Mouse (Mus musculus): ENCODE results near the gene Spats2l. TPM values are rescaled to one million over a fixed set of nuclear protein-coding genes. Genes with fewer than 3 reads are reported as not detected.

Spats2l gene
- polyA plus RNA-seq, 1 experiment from 2014 or later = 130 TPM

DNA sequence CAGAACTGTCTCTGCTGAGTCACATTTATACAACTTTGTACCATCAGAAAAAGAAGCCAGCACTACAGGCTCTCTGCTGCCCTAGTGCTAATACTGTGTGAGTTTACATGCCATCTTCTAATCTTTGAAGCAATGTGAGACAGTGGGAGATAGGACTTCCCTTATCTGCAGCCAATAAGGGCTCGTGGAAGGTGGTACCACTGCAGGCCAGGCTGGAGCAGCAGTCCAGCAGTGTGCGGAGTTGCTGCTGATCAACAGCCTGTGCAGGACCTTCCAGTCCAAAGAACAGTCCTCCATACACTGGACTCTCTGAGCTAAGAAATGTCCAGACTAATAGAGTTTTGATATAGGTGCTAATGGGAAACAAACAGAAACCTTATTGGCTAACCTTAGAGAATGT is 59.2 kb downstream of the Spats2l start:
- 73% methylated on average over 2 of the region's 2 CpGs for WGBS
- Histone ChIP-seq H3K4me1 (ENCODE audit: control insufficient read depth, insufficient read depth, low read length) (no peaks in the 10 kb centered on the region), H3K27me3 (ENCODE audit: control insufficient read depth, insufficient read depth, low read length) (no peaks in the 10 kb centered on the region), H3K9me3 (ENCODE audit: control insufficient read depth, low read depth, low read length) (no peaks in the 10 kb centered on the region), H3K9ac (replicated peaks; ENCODE audit: low read depth, low read length) (no peak overlapping the region), H3K4me3 (ENCODE audit: low read depth, low read length) (no peak overlapping the region), H3K4me2 (replicated peaks; ENCODE audit: low read depth, low read length) (no peak overlapping the region), H3K27ac (ENCODE audit: low read length) (no peak overlapping the region), H3K36me3 (ENCODE audit: control insufficient read depth, insufficient read depth, low read length) (no peaks in the 10 kb centered on the region; the same call in 1 of the 2 replicates)
- no peak; the same call in 1 of the 2 replicates for ATAC-seq (ENCODE audit: insufficient number of reproducible peaks, insufficient read depth, low FRiP score, low read depth)

DNA sequence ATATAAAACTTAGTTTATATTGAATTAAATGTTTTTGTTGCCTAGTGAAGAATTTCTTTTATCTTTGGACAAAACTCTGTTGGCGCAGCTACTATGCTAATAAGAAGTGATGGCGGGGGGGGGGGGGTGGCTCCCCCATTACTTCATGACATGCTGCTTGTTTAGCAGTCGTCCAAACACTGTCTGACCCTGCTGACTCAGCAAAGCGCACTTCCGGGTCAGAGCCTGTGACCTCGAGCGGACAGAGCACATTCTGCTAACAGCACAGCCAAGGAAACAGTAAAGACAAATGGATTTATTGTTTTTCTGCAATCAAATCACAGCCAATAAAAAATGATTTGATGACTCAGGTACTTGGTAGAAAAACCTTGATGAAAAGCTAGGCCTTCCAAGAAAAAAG is 61.2 kb downstream of the Spats2l start:
- Histone ChIP-seq H3K27ac (ENCODE audit: low read length) (no peak overlapping the region), H3K27me3 (ENCODE audit: control insufficient read depth, insufficient read depth, low read length) (no peaks in the 10 kb centered on the region), H3K4me2 (replicated peaks; ENCODE audit: low read depth, low read length) (no peak overlapping the region), H3K4me1 (ENCODE audit: control insufficient read depth, insufficient read depth, low read length) (no peaks in the 10 kb centered on the region), H3K9ac (replicated peaks; ENCODE audit: low read depth, low read length) (no peak overlapping the region), H3K9me3 (ENCODE audit: control insufficient read depth, low read depth, low read length) (no peaks in the 10 kb centered on the region), H3K4me3 (ENCODE audit: low read depth, low read length) (no peak overlapping the region), H3K36me3 (ENCODE audit: control insufficient read depth, insufficient read depth, low read length) (no peaks in the 10 kb centered on the region; the same call in 1 of the 2 replicates)
- no peak for ATAC-seq (ENCODE audit: insufficient number of reproducible peaks, insufficient read depth, low FRiP score, low read depth)
- 36% methylated on average over 7 of the region's 7 CpGs for WGBS

DNA sequence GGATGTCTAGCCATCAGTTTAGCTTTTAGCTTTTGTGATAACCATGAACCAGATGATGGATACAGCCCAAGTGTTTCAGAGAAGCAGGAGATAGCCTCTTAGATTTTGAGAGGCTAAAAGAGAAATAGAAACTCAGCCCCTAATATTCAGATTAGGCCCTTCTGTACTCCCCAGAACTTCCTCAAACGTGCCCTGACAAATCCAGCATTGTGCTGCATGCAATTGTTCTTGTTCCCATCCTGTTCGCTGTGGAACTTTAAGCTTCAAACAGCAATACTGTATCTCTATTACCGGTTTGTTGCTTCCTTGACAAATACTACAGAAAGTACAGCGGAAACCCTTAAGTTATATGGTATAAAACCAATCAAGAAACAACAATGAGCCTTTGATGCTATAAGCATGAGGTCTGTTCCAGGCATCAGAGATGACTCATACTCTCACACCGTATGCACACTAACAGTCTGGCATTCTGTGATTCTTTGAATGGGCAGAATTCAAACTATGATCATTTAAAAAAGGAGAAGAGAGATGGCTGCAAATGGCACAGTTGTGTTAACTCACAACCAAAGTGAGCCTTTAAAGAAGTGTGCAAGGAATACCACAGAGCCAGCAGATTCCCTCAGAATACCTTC is 62.8 kb downstream of the Spats2l start:
- Histone ChIP-seq H3K9me3 (ENCODE audit: control insufficient read depth, low read depth, low read length) (no peaks in the 10 kb centered on the region), H3K27ac (ENCODE audit: low read length) (no peak overlapping the region), H3K9ac (replicated peaks; ENCODE audit: low read depth, low read length) (no peak overlapping the region), H3K4me1 (ENCODE audit: control insufficient read depth, insufficient read depth, low read length) (0 out of 2 replicates have a peak, but pooled peaks cover 3% of the 10 kb centered on the region), H3K36me3 (ENCODE audit: control insufficient read depth, insufficient read depth, low read length) (no peaks in the 10 kb centered on the region; the same call in 1 of the 2 replicates), H3K27me3 (ENCODE audit: control insufficient read depth, insufficient read depth, low read length) (no peaks in the 10 kb centered on the region), H3K4me3 (ENCODE audit: low read depth, low read length) (no peak overlapping the region), H3K4me2 (replicated peaks; ENCODE audit: low read depth, low read length) (no peak overlapping the region)
- ATAC-seq (ENCODE audit: insufficient number of reproducible peaks, insufficient read depth, low FRiP score, low read depth) = no peak
- 75% methylated on average over 5 of the region's 5 CpGs for WGBS

DNA sequence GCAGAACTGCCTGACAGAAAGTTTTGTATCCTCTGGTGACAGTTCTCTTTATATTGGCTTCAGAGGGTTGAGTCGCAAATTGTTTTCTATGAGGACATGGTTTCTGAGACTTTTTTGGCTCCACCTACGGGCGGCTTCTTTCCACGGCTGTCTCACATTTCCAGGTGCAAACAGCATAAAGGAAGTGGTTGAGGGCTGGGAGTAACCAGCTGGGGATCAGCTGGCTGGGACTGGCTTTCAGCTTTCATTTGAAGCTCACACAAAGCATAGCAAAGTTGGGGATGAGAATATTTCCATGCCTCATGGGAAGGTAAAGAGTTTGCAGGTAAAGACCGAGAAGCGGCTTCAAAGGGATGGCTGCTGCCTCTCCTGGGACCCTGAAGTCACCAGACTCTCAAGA is 65.9 kb downstream of the Spats2l start:
- H3K27me3 ChIP-seq (ENCODE audit: control insufficient read depth, insufficient read depth, low read length) = no peaks in the 10 kb centered on the region
- H3K4me3 ChIP-seq (ENCODE audit: low read depth, low read length) = no peak overlapping the region
- WGBS = 73% methylated on average over 6 of the region's 6 CpGs
- H3K9ac ChIP-seq (replicated peaks; ENCODE audit: low read depth, low read length) = no peak overlapping the region
- no peaks in the 10 kb centered on the region; the same call in 1 of the 2 replicates for H3K36me3 ChIP-seq (ENCODE audit: control insufficient read depth, insufficient read depth, low read length)
- H3K27ac ChIP-seq (ENCODE audit: low read length) = no peak overlapping the region
- ATAC-seq (ENCODE audit: insufficient number of reproducible peaks, insufficient read depth, low FRiP score, low read depth) = no peak
- H3K4me2 ChIP-seq (replicated peaks; ENCODE audit: low read depth, low read length) = no peak overlapping the region
- 0 out of 2 replicates have a peak, but pooled peaks cover 4% of the 10 kb centered on the region for H3K4me1 ChIP-seq (ENCODE audit: control insufficient read depth, insufficient read depth, low read length)
- H3K9me3 ChIP-seq (ENCODE audit: control insufficient read depth, low read depth, low read length) = no peaks in the 10 kb centered on the region

DNA sequence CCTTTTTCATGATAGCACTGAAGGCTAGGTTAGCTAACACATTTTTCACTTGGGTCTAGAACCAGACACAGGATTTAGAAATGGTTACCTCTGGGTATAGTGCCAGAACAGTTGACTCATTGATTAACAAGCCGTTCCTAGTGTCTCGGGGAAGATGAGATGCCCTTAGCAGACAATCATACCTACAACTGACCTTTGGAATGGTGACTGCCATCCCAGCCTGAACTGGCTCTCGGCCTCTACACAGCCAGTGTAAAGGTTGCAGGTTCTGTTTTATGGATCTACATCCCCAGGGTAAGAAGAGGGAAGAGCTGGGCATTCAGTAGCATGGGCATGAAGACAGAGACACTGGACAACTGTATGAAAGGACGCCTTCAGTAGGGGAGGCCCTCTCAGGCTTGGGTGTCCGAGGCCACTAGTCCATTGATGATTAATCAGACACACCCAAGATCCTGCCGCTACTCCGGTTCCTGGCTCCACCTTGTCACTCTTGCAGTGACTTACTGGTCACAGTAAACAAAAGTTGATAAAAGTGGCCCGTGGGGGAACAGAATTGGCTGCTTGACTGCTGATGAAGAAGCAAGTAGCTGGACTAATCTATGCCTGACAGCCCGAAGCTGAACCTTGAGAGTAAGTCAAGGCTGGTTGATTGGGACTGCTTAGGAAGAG is 71.2 kb downstream of the Spats2l start:
- no peak overlapping the region for H3K9ac ChIP-seq (replicated peaks; ENCODE audit: low read depth, low read length)
- H3K27ac ChIP-seq (ENCODE audit: low read length) = no peak overlapping the region
- H3K4me3 ChIP-seq (ENCODE audit: low read depth, low read length) = no peak overlapping the region
- 71% methylated on average over 9 of the region's 9 CpGs for WGBS
- peak; percentile 15; the same call in 1 of the 2 replicates for ATAC-seq (ENCODE audit: insufficient number of reproducible peaks, insufficient read depth, low FRiP score, low read depth)
- no peaks in the 10 kb centered on the region for H3K27me3 ChIP-seq (ENCODE audit: control insufficient read depth, insufficient read depth, low read length)
- H3K9me3 ChIP-seq (ENCODE audit: control insufficient read depth, low read depth, low read length) = no peaks in the 10 kb centered on the region
- H3K4me2 ChIP-seq (replicated peaks; ENCODE audit: low read depth, low read length) = no peak overlapping the region
- H3K4me1 ChIP-seq (ENCODE audit: control insufficient read depth, insufficient read depth, low read length) = peaks cover 11% of the 10 kb centered on the region; the same call in 1 of the 2 replicates
- H3K36me3 ChIP-seq (ENCODE audit: control insufficient read depth, insufficient read depth, low read length) = no peaks in the 10 kb centered on the region; the same call in 1 of the 2 replicates

DNA sequence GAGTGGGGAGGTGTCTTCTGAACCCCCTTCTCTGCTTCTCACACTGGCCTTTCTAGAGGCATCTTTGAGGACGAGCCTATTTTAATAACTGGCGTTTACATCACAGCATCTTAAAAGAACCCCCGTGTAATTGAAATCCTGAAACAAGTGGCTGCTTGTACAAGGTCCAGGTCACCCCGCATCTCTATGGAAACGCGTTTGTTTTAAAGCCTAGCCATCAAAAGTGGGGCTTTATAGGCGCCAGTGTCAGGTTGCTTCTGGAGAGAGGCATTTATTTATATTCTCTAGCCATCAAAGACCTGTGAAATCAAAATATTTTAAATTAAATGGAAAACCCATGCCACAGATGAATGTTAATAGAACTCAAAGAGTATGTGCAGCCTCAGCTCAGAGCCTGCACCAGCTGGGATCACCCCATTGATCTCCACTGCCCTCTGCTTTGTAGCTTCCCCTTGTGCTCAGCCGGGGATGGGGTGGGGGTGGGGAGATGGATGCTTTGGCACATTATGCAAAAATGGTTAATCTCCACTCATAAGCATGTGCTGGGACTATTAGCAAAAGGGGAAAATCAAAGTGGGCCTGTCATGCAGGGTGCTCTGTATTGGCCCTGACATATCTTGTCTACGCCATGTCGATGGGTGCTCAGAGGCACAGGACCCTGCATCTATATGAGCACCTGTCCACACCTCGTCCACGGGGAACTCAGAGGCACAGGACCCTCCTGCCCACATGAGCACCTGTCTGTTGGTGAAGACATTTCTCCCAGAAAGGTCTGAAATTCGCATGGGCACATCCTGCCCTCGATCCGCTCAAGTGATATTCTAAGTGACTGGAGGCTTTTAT is 73.1 kb downstream of the Spats2l start:
- no peak overlapping the region for H3K27ac ChIP-seq (ENCODE audit: low read length)
- H3K4me3 ChIP-seq (ENCODE audit: low read depth, low read length) = no peak overlapping the region
- WGBS = 40% methylated on average over 15 of the region's 15 CpGs

DNA sequence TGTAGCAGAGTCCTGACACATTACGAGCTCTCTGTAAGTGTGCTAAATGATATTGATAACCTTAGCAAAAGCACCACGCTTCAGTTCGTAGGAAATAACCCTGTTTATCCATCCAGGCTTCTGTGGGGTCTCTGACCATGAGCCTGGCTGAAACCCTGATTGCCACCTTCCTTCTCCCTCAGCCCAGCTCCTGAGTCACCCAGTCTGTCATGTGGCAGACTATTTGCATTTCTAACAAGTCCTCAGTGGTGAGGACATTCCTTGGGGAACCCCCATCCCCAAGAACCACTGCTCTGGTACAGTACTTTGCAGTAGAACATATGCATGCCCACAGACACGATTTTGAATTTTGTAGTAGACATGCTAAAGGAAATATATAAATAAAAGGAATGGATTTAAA is 75.1 kb downstream of the Spats2l start:
- H3K4me3 ChIP-seq (ENCODE audit: low read depth, low read length) = no peak overlapping the region
- WGBS = 77% methylated on average over 4 of the region's 4 CpGs
- no peaks in the 10 kb centered on the region for H3K9me3 ChIP-seq (ENCODE audit: control insufficient read depth, low read depth, low read length)
- no peak overlapping the region for H3K27ac ChIP-seq (ENCODE audit: low read length)
- H3K4me1 ChIP-seq (ENCODE audit: control insufficient read depth, insufficient read depth, low read length) = peaks cover 20% of the 10 kb centered on the region
- no peak for ATAC-seq (ENCODE audit: insufficient number of reproducible peaks, insufficient read depth, low FRiP score, low read depth)
- no peaks in the 10 kb centered on the region for H3K36me3 ChIP-seq (ENCODE audit: control insufficient read depth, insufficient read depth, low read length)
- no peak overlapping the region for H3K9ac ChIP-seq (replicated peaks; ENCODE audit: low read depth, low read length)
- H3K27me3 ChIP-seq (ENCODE audit: control insufficient read depth, insufficient read depth, low read length) = no peaks in the 10 kb centered on the region
- H3K4me2 ChIP-seq (replicated peaks; ENCODE audit: low read depth, low read length) = no peak overlapping the region

More for the DNA sequence above, 73.1 kb downstream of the Spats2l start:
- H3K27me3 ChIP-seq (ENCODE audit: control insufficient read depth, insufficient read depth, low read length) = no peaks in the 10 kb centered on the region
- H3K9me3 ChIP-seq (ENCODE audit: control insufficient read depth, low read depth, low read length) = no peaks in the 10 kb centered on the region
- H3K4me1 ChIP-seq (ENCODE audit: control insufficient read depth, insufficient read depth, low read length) = peaks cover 11% of the 10 kb centered on the region
- ATAC-seq (ENCODE audit: insufficient number of reproducible peaks, insufficient read depth, low FRiP score, low read depth) = no peak
- H3K36me3 ChIP-seq (ENCODE audit: control insufficient read depth, insufficient read depth, low read length) = no peaks in the 10 kb centered on the region; the same call in 1 of the 2 replicates
- no peak overlapping the region for H3K9ac ChIP-seq (replicated peaks; ENCODE audit: low read depth, low read length)
- H3K4me2 ChIP-seq (replicated peaks; ENCODE audit: low read depth, low read length) = no peak overlapping the region

DNA sequence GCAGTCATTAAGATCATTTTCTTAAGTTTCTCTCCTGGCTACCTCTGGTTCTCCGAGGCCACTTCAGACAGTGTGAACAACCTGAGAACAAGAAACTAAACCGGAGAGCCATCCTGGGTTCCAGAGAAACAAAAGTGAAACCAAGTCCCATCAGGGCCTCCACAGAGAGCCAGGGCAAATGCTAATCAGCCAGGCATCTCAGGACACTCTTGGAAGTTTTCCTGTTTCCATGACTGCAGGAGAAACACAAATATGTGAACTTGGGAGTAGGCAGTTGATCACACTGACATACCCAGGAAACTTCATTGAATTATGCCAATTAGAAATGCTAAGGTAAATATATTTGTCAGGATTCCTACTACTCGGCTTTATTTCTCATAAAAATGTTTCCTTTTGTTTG is 76.0 kb downstream of the Spats2l start:
- Histone ChIP-seq H3K27me3 (ENCODE audit: control insufficient read depth, insufficient read depth, low read length) (no peaks in the 10 kb centered on the region), H3K4me2 (replicated peaks; ENCODE audit: low read depth, low read length) (no peak overlapping the region), H3K9ac (replicated peaks; ENCODE audit: low read depth, low read length) (no peak overlapping the region), H3K4me1 (ENCODE audit: control insufficient read depth, insufficient read depth, low read length) (peaks cover 20% of the 10 kb centered on the region), H3K4me3 (ENCODE audit: low read depth, low read length) (no peak overlapping the region), H3K9me3 (ENCODE audit: control insufficient read depth, low read depth, low read length) (no peaks in the 10 kb centered on the region), H3K36me3 (ENCODE audit: control insufficient read depth, insufficient read depth, low read length) (no peaks in the 10 kb centered on the region), H3K27ac (ENCODE audit: low read length) (no peak overlapping the region)
- ATAC-seq (ENCODE audit: insufficient number of reproducible peaks, insufficient read depth, low FRiP score, low read depth) = no peak
- WGBS = 71% methylated on average over 3 of the region's 3 CpGs

Measured in stomach, embryonic 14.5 days (tissue).